Mouse (Mus musculus) neural tube, embryonic 14.5 days (tissue): ENCODE results near the gene Myh7. TPM values are rescaled to one million over a fixed set of nuclear protein-coding genes. Genes with fewer than 3 reads are reported as not detected.
A peak's percentile ranks its signal among the peaks of the same experiment; 100 is the strongest.
"Not testable (repeated sequence)": the region's sequence is repeated elsewhere in the genome, so short reads cannot be mapped to it uniquely, and the experiment has no call there.

Source experiments
- ATAC-seq: fragments of 200-750 bp; cut with Nextera tagmentation; 2 replicates; pipeline ENCODE4 v1.8.0; 2017; ENCODE audit warnings: low read depth, mild to moderate bottlenecking, moderate TSS enrichment, moderate library complexity
- H3K27ac ChIP-seq: fragments of 300-500 bp; sonication (generic); 2 replicates; pipeline ENCODE4 v1.5.1; 2014; ENCODE audit warnings: low read depth, mild to moderate bottlenecking, control low read depth, low read length, moderate library complexity, mixed read lengths
- H3K27me3 ChIP-seq: fragments of 300-500 bp; sonication (generic); 2 replicates; pipeline ENCODE4 v1.6.1; 2014; ENCODE audit warnings: low read length; ENCODE audit not compliant: control insufficient read depth, insufficient read depth
- H3K36me3 ChIP-seq: fragments of 300-500 bp; sonication (generic); 2 replicates; pipeline ENCODE4 v1.6.1; 2014; ENCODE audit warnings: low read length, mixed read lengths; ENCODE audit not compliant: control insufficient read depth, insufficient read depth
- H3K4me1 ChIP-seq: fragments of 300-500 bp; sonication (generic); 2 replicates; pipeline ENCODE4 v1.6.1; 2014; ENCODE audit warnings: low read length; ENCODE audit not compliant: control insufficient read depth, insufficient read depth
- H3K4me2 ChIP-seq: fragments of 300-500 bp; sonication (generic); 2 replicates; pipeline ENCODE4 v1.6.1; 2014; ENCODE audit warnings: mild to moderate bottlenecking, low read depth, low read length, control low read depth
- H3K4me3 ChIP-seq: fragments of 300-500 bp; sonication (generic); 2 replicates; pipeline ENCODE4 v1.5.1; 2014; ENCODE audit warnings: low read depth, low read length, control low read depth, mixed read lengths
- H3K9ac ChIP-seq: fragments of 300-500 bp; sonication (generic); replicated peaks from 2 replicates; pipeline ENCODE4 v1.6.1; 2014; ENCODE audit warnings: low read depth, mild to moderate bottlenecking, control low read depth, low read length, mixed read lengths
- H3K9me3 ChIP-seq: fragments of 300-500 bp; sonication (generic); 2 replicates; pipeline ENCODE4 v1.6.1; 2016; ENCODE audit warnings: low read length; ENCODE audit not compliant: control insufficient read depth
- WGBS: fragments of 180-500 bp; shearing (Covaris S2); extraction: QIAGEN DNeasy Blood & Tissue Kit; methylation state at CpG from one replicate; pipeline ENCODE4 v1.1.7; 2014; 5-methylcytosine and 5-hydroxymethylcytosine counted together
- polyA plus RNA-seq: library from polyadenylated mRNA; unstranded; fragments of >200 nt; fragmentation: Nextera tagmentation; extraction: Ambion mirVana; gene quantifications from 2 replicates; pipeline ENCODE4 v1.2.1, GENCODE M21; 2014

Gene Myh7
- polyA plus RNA-seq: 4.5 and 4.8 TPM in 2 replicates

DNA sequence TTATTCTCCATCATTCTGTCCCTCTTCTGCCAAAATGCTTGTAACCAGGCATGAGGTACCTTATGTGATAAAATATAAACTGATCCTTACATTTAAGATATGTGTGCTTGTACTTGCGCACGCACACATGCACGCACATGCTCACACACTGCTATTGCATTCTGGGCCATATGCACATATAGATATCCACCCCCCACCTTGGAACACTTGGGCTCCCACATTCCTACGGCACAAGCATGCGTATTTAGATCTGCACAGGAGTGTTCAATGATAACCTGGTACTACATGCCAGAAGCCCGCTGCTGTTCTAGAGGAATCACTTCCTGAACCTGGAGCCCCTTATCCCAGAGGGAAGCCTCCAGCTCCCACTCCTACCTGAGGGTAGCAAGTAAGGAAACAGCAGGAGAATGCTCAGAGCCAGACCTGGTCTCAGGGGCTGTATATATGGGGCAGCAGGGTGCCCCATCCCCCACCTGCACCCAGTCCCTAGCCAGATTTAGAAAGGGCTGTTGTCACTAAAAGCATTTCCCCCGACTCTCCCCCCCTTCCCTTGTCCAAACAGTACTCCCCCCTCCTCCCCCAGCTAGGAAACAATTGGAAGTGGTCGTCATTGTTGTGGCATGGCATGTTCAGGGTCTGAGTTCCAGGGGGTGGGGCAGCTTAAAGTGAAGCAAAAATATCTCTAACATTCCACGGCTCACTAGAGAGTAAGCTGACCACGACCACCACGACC lies at the start of gene Myh7:
TSS of gene Myh7 (minus strand) at position 491 of the 733 bp plus-strand sequence.
- Histone ChIP-seq H3K4me2 (no peak within 1 kb of the TSS), H3K4me1 (no peaks in the 10 kb centered on the region), H3K27me3 (no peaks in the 10 kb centered on the region), H3K9ac (no peak within 1 kb of the TSS), H3K4me3 (no peak within 1 kb of the TSS), H3K9me3 (no peaks in the 10 kb centered on the region), H3K27ac (peak within 1 kb of the TSS; percentile 62; the same call in 1 of the 2 replicates), H3K36me3 (no peaks in the 10 kb centered on the region)
- WGBS: 62% methylated on average over 11 of the region's 11 CpGs
- ATAC-seq: no peak

DNA sequence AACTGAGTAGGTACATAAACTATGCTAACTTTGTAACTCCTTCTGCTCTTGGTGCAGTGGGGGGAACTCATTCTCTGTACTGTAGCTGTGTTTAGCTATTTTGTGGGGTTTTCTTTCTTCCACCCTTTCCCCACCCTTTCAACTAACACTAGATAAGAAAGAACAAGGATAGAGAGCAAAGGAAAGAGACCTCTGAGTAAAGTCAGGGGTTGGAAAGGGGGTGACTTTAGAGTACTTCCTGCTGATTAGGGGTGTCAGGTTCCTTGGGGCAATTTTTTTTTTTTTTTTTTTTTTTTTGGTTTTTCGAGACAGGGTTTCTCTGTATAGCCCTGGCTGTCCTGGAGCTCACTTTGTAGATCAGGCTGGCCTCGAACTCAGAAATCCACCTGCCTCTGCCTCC lies 49.3 kb upstream of the Myh7 start:
- not testable (repeated sequence) for H3K4me1 ChIP-seq, H3K4me2 ChIP-seq, H3K27me3 ChIP-seq, H3K9ac ChIP-seq, H3K27ac ChIP-seq, ATAC-seq, H3K4me3 ChIP-seq, H3K9me3 ChIP-seq, H3K36me3 ChIP-seq
- WGBS: no CpG with 5 or more reads among the region's 2 CpGs

DNA sequence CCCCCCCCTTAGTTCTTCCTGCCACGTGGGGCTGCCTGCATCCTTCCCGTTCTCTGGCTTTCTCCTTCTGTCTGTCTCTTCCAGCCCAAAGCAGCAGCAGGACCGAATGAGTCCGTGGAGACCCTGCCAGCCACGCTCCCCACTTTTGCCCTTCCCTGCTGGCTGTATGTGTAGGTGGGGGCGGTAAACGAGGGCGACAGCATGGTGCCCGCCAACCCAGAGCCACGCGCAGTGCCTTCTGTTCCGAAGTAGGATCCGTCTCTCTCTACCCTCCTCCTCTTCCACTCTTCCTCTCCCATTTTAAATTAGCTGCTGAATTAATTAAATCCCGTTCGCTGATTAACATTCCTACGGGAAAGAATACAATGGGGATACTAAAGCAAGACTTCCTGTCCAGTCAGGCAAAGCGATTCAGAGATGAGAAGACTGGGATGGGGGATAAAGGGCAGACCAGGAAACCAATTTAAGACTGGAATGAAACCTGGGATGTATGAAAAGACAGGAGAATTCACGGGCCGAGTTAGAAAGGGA lies 38.3 kb upstream of the Myh7 start:
- no peaks in the 10 kb centered on the region for H3K36me3 ChIP-seq
- ATAC-seq: no peak
- H3K4me2 ChIP-seq: peak overlapping the region; percentile 37; the same call in 1 of the 2 replicates
- H3K27ac ChIP-seq: peak overlapping the region; percentile 65
- 20% methylated on average over 19 of the region's 19 CpGs for WGBS
- H3K9ac ChIP-seq: no peak overlapping the region
- H3K27me3 ChIP-seq: no peaks in the 10 kb centered on the region
- no peak overlapping the region for H3K4me3 ChIP-seq
- H3K9me3 ChIP-seq: no peaks in the 10 kb centered on the region
- H3K4me1 ChIP-seq: peaks cover 24% of the 10 kb centered on the region

DNA sequence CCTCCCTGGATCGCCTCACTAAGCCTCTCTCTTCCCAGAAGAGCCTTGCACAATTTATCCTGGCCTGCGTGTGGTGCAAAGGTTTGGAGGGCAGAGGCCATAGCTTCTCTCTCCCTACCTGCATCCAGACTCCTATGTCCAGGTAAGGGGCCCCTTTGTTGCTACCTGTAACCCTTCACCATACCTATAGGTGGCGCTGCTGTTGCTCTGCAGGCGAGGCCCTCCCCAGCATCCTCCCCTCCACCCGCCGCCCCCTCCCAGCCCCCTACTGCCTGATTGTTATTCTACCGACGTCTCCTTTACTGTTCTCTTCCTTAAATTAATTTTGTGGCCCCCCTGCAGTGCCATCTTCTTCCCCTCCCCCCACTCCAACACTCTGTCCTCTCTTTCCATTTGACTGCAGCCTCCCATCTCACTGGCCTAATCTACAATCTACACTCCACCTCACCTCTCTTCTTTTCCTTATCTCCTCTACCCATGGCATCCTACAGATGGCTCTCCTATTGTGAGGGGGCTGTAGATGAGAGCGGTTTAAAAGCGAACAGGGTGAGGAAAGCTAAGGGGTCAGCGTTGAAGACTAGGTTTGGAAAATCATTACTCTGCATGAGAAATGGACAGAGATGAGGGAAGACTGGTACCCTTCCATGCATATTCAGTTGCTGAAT lies 34.7 kb upstream of the Myh7 start:
- peaks cover 29% of the 10 kb centered on the region for H3K4me1 ChIP-seq
- no peaks in the 10 kb centered on the region for H3K27me3 ChIP-seq
- peak; percentile 41 for ATAC-seq
- 6% methylated on average over 11 of the region's 11 CpGs for WGBS
- peak overlapping the region; percentile 85 for H3K27ac ChIP-seq
- H3K9me3 ChIP-seq: no peaks in the 10 kb centered on the region
- peak overlapping the region; percentile 21; the same call in 1 of the 2 replicates for H3K4me2 ChIP-seq
- peak overlapping the region; percentile 17; the same call in 1 of the 2 replicates for H3K9ac ChIP-seq
- H3K36me3 ChIP-seq: no peaks in the 10 kb centered on the region
- no peak overlapping the region; the same call in 1 of the 2 replicates for H3K4me3 ChIP-seq

DNA sequence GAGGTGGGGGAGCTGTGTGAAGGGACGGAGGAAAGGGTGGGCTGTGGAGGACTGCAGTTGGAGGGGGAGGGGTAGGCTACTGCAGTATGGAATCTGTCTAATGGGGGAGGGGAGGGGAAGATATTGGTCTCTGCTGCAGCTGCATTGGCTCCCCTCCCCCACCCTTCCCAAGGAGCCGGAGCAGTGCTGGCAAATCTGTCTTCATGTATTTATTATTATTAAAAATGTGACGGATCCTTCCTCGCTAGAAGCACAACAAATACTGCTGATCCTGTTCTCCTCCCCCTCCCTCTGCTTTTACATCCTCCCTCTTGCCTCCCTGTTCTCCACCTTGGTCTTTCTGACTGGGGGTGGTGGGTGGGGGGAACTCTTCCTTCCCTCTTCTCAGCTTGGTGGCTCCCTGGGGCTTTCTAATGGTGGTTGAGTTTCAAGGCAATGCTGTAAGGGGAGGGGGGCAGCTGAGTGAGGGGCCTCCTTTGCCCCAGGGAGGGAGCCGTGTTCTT lies 34.0 kb upstream of the Myh7 start:
- peak overlapping the region; percentile 17; the same call in 1 of the 2 replicates for H3K9ac ChIP-seq
- 9% methylated on average over 5 of the region's 5 CpGs for WGBS

DNA sequence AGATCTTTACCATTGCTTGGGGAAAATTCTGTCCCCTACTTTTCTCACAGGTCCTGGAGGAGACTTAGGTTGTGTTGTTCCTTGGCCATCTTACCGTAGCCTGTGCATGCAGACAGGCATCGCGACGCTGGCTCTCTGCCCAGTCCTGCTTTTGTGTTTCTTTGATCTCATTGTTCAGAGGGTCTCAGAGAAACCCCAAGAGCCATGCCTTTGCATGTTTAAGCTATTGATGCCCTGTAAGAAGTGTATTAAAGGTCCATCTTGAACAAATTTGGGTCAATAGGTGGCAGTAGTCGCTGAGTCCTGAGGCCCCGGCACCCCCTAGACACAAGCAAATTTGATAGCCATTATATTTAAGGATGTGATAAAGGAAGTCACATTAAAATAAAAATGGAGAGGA lies 33.2 kb upstream of the Myh7 start:
- H3K27ac ChIP-seq: peak overlapping the region; percentile 85
- peak; percentile 3 for ATAC-seq
- no peak overlapping the region for H3K4me3 ChIP-seq
- no peaks in the 10 kb centered on the region for H3K27me3 ChIP-seq
- no peak overlapping the region; the same call in 1 of the 2 replicates for H3K9ac ChIP-seq
- peaks cover 8% of the 10 kb centered on the region; the same call in 1 of the 2 replicates for H3K36me3 ChIP-seq
- 5% methylated on average over 6 of the region's 6 CpGs for WGBS
- no peak overlapping the region for H3K4me2 ChIP-seq
- H3K4me1 ChIP-seq: peaks cover 22% of the 10 kb centered on the region
- H3K9me3 ChIP-seq: no peaks in the 10 kb centered on the region

More for the DNA sequence above, 34.0 kb upstream of the Myh7 start:
- H3K36me3 ChIP-seq: 0 out of 2 replicates have a peak, but pooled peaks cover under 1% of the 10 kb centered on the region
- no peaks in the 10 kb centered on the region for H3K27me3 ChIP-seq
- no peak overlapping the region for H3K4me3 ChIP-seq
- ATAC-seq: peak; percentile 83
- peak overlapping the region; percentile 85 for H3K27ac ChIP-seq
- H3K9me3 ChIP-seq: no peaks in the 10 kb centered on the region
- peak overlapping the region; percentile 21; the same call in 1 of the 2 replicates for H3K4me2 ChIP-seq
- H3K4me1 ChIP-seq: peaks cover 29% of the 10 kb centered on the region

DNA sequence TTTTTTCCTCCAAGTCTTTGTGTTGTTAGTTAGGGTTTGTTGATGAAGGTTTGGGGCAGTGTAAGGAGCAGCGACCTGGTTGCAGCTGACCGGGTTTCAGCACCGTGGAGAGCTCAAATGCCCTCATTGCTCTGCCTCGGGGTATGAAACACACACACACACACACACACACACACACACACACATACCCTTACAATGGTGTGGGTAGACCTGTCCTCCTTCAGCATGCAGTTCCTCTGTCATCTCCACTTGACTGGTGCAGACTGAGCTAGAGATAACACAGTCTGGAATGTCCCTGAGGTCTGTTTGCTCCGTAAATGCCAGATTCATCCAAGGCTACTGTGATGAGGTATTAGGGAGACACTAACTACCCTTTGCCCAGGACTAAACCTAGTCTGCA lies 32.8 kb upstream of the Myh7 start:
- Histone ChIP-seq H3K4me3 (no peak overlapping the region), H3K36me3 (peaks cover 12% of the 10 kb centered on the region), H3K9me3 (no peaks in the 10 kb centered on the region), H3K27me3 (no peaks in the 10 kb centered on the region), H3K4me2 (no peak overlapping the region), H3K4me1 (peaks cover 21% of the 10 kb centered on the region), H3K9ac (no peak overlapping the region), H3K27ac (peak overlapping the region; percentile 85)
- ATAC-seq: 0 out of 2 replicates have a peak, but pooled peaks have one; percentile 2
- 10% methylated on average over 5 of the region's 5 CpGs for WGBS

DNA sequence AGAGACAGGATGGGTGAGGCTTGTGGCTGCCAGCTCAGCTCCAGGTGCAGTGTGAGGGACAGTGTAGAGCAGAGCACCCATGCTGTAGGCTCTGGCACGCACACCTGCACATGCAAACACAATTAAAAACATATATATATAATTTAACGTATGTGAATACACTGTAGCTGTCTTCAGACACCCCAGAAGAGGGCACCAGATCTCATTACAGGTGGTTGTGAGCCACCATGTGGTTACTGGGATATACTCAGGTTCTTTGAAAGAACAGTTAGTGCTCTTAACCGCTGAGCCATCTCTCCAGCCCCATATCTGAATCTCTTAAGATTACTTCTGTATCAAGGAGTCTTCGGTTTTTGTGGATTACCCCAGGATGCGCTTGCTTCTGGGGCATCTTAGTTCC lies 31.1 kb upstream of the Myh7 start:
- H3K9me3 ChIP-seq: no peaks in the 10 kb centered on the region
- H3K4me3 ChIP-seq: no peak overlapping the region
- WGBS: 85% methylated on average over 5 of the region's 5 CpGs
- H3K36me3 ChIP-seq: peaks cover 18% of the 10 kb centered on the region
- no peaks in the 10 kb centered on the region for H3K27me3 ChIP-seq
- no peak for ATAC-seq
- peaks cover 21% of the 10 kb centered on the region for H3K4me1 ChIP-seq
- no peak overlapping the region for H3K4me2 ChIP-seq
- no peak overlapping the region for H3K9ac ChIP-seq
- no peak overlapping the region for H3K27ac ChIP-seq
